Mouse (Mus musculus) liver, postnatal 0 days (tissue): ENCODE measurements around the gene Asxl2.

Experiments used
- CTCF ChIP-seq: sonication (generic); IDR thresholded peaks from 2 replicates; pipeline ENCODE4 v1.5.1; 2016; ENCODE audit warnings: antibody characterized with exemption, low read depth
- EP300 ChIP-seq: IDR thresholded peaks from 2 replicates; pipeline ENCODE4 v1.6.1; 2016; ENCODE audit warnings: antibody characterized with exemption, low read depth, mild to moderate bottlenecking

- TF ChIP-seq EP300 = no peak
- no peak for TF ChIP-seq CTCF
Observed at GRCm38 (mm10) chr12:3391276-3391675, 35.4 kb upstream of the Asxl2 start.
